Mouse (Mus musculus): ENCODE results near the gene Olfr414.

The Olfr414 gene

GRCm38 (mm10) chr1:174423764-174424163, at the start of gene Olfr414:
Olfr414 (plus strand) TSS chr1:174424064.
- no peak for DNase-seq

- DNase-seq, result no peak
These were observed 33.1 kb upstream of the Olfr414 start, which contains the start of gene Olfr248 for GRCm38 (mm10) chr1:174390746-174391145. Olfr248 (plus strand) TSS chr1:174391046.

- no peak for DNase-seq
These were observed 905 bp upstream of the Olfr414 start for GRCm38 (mm10) chr1:174422959-174423358.

- no peak for DNase-seq
These were observed 2.5 kb downstream of the Olfr414 start for GRCm38 (mm10) chr1:174426180-174426986.

GRCm38 (mm10) chr1:174427402-174427801, 3.5 kb downstream of the Olfr414 start:
- no peak for DNase-seq

GRCm38 (mm10) chr1:174428407-174428806, 4.5 kb downstream of the Olfr414 start:
- DNase-seq, result no peak

- DNase-seq, result no peak
These were observed 10.3 kb downstream of the Olfr414 start for GRCm38 (mm10) chr1:174434121-174434520.

- DNase-seq, result no peak
These were observed 17.9 kb downstream of the Olfr414 start, which contains the start of gene Olfr220 for GRCm38 (mm10) chr1:174441782-174442181. Olfr220 (plus strand) TSS chr1:174442082.

- no peak for DNase-seq
These were observed 31.2 kb downstream of the Olfr414 start for GRCm38 (mm10) chr1:174455100-174455499.

GRCm38 (mm10) chr1:174465385-174465784, 41.5 kb downstream of the Olfr414 start:
- no peak for DNase-seq

- DNase-seq, result no peak
These were observed 42.4 kb downstream of the Olfr414 start for GRCm38 (mm10) chr1:174466240-174466639.

- DNase-seq, result peak; percentile 37 to 38
These were observed 45.9 kb downstream of the Olfr414 start for GRCm38 (mm10) chr1:174469736-174470135.

GRCm38 (mm10) chr1:174482567-174482966, 58.7 kb downstream of the Olfr414 start:
- DNase-seq, result no peak

Measured in B cell, adult 2 months (primary cell).